Mouse (Mus musculus) midbrain, embryonic 16.5 days (tissue): ENCODE measurements at regions not wholly inside any gene's neighbourhood (a gene's known extent, or its start where the extent isn't known, plus 50 kb on each side); places are given as distances from the start of the nearest gene placed in this dataset.

Source experiments
- ATAC-seq: fragments of 200-750 bp; cut with Nextera tagmentation; 2 replicates; pipeline ENCODE4 v1.8.0; 2017; ENCODE audit warnings: moderate TSS enrichment
- H3K27ac ChIP-seq: fragments of 300-500 bp; sonication (generic); 2 replicates; pipeline ENCODE4 v1.5.1; 2014; ENCODE audit warnings: mild to moderate bottlenecking, low read length, mixed read lengths
- H3K27me3 ChIP-seq: fragments of 300-500 bp; sonication (generic); 2 replicates; pipeline ENCODE4 v1.6.1; 2014; ENCODE audit warnings: low read depth, low read length, mixed read lengths; ENCODE audit not compliant: control insufficient read depth, insufficient read depth
- H3K36me3 ChIP-seq: fragments of 300-500 bp; sonication (generic); 2 replicates; pipeline ENCODE4 v1.6.1; 2014; ENCODE audit warnings: mild to moderate bottlenecking, low read length, moderate library complexity, mixed read lengths; ENCODE audit not compliant: control insufficient read depth, insufficient read depth
- H3K4me1 ChIP-seq: fragments of 300-500 bp; sonication (generic); 2 replicates; pipeline ENCODE4 v1.6.1; 2014; ENCODE audit warnings: mild to moderate bottlenecking, low read length, mixed read lengths; ENCODE audit not compliant: control insufficient read depth, insufficient read depth
- H3K4me2 ChIP-seq: fragments of 300-500 bp; sonication (generic); 2 replicates; pipeline ENCODE4 v1.6.1; 2014; ENCODE audit warnings: mild to moderate bottlenecking, low read length, mixed read lengths
- H3K4me3 ChIP-seq: fragments of 300-500 bp; sonication (generic); 2 replicates; pipeline ENCODE4 v1.5.1; 2014; ENCODE audit warnings: low read depth, mild to moderate bottlenecking, low read length, moderate library complexity, mixed read lengths
- H3K9ac ChIP-seq: fragments of 300-500 bp; sonication (generic); 2 replicates; pipeline ENCODE4 v1.6.1; 2014; ENCODE audit warnings: low read depth, low read length, mixed read lengths
- H3K9me3 ChIP-seq: fragments of 300-500 bp; sonication (generic); replicated peaks from 2 replicates; pipeline ENCODE4 v1.6.1; 2014; ENCODE audit warnings: mild to moderate bottlenecking, low read length, mixed read lengths; ENCODE audit not compliant: control insufficient read depth, poor library complexity, severe bottlenecking
- WGBS: fragments of 180-500 bp; shearing (Covaris S2); extraction: QIAGEN DNeasy Blood & Tissue Kit; methylation state at CpG from one replicate; pipeline ENCODE4 v1.1.7; 2014; 5-methylcytosine and 5-hydroxymethylcytosine counted together

GRCm38 (mm10) chr13:28757846-28758522, 195.5 kb downstream of the Sox4 start:
- peaks cover 21% of the 10 kb centered on the region for H3K4me1 ChIP-seq
- peak overlapping the region; percentile 54 for H3K4me2 ChIP-seq
- ATAC-seq, result peak; percentile 60
- H3K27me3 ChIP-seq, result no peaks in the 10 kb centered on the region
- peak overlapping the region; percentile 48; the same call in 1 of the 2 replicates for H3K27ac ChIP-seq
- peak overlapping the region; percentile 24 for H3K4me3 ChIP-seq
- H3K9ac ChIP-seq, result peak overlapping the region; percentile 31
- H3K9me3 ChIP-seq, result no peaks in the 10 kb centered on the region
- no peaks in the 10 kb centered on the region for H3K36me3 ChIP-seq
- 1% methylated on average over 13 of the region's 13 CpGs for whole genome bisulfite sequencing

- Histone ChIP-seq H3K36me3 (no peaks in the 10 kb centered on the region), H3K27ac (peak overlapping the region; percentile 21; the same call in 1 of the 2 replicates), H3K4me2 (peak overlapping the region; percentile 54; the same call in 1 of the 2 replicates), H3K4me1 (peaks cover 21% of the 10 kb centered on the region), H3K9me3 (no peaks in the 10 kb centered on the region), H3K4me3 (no peak overlapping the region), H3K27me3 (no peaks in the 10 kb centered on the region), H3K9ac (no peak overlapping the region)
- WGBS, result 27% methylated on average over 11 of the region's 11 CpGs
- no peak for ATAC-seq
Measured at GRCm38 (mm10) chr13:28756915-28757765, 196.4 kb downstream of the Sox4 start.

GRCm38 (mm10) chr13:28754207-28754606, 199.3 kb downstream of the Sox4 start:
- Histone ChIP-seq H3K4me1 (peaks cover 21% of the 10 kb centered on the region), H3K27ac (no peak overlapping the region), H3K36me3 (no peaks in the 10 kb centered on the region), H3K4me2 (no peak overlapping the region), H3K4me3 (no peak overlapping the region), H3K9ac (no peak overlapping the region), H3K9me3 (no peaks in the 10 kb centered on the region), H3K27me3 (no peaks in the 10 kb centered on the region)
- no peak for ATAC-seq
- 81% methylated on average over 5 of the region's 5 CpGs for WGBS

GRCm38 (mm10) chr13:28750949-28751692, 202.4 kb downstream of the Sox4 start:
- 86% methylated on average over 11 of the region's 11 CpGs for WGBS
- no peak for ATAC-seq
- Histone ChIP-seq H3K4me1 (no peaks in the 10 kb centered on the region), H3K27ac (no peak overlapping the region), H3K36me3 (no peaks in the 10 kb centered on the region), H3K4me3 (no peak overlapping the region), H3K27me3 (no peaks in the 10 kb centered on the region), H3K9ac (no peak overlapping the region), H3K4me2 (no peak overlapping the region), H3K9me3 (no peaks in the 10 kb centered on the region)

GRCm38 (mm10) chr13:28740158-28740670, 213.3 kb downstream of the Sox4 start:
- 0 out of 2 replicates have a peak, but pooled peaks cover 2% of the 10 kb centered on the region for H3K4me1 ChIP-seq
- 59% methylated on average over 7 of the region's 7 CpGs for WGBS
- H3K9me3 ChIP-seq, result no peaks in the 10 kb centered on the region
- no peak overlapping the region for H3K4me2 ChIP-seq
- no peak overlapping the region for H3K9ac ChIP-seq
- H3K36me3 ChIP-seq, result no peaks in the 10 kb centered on the region
- no peak overlapping the region for H3K4me3 ChIP-seq
- no peaks in the 10 kb centered on the region for H3K27me3 ChIP-seq
- ATAC-seq, result no peak
- H3K27ac ChIP-seq, result no peak overlapping the region

GRCm38 (mm10) chr13:28738160-28739100, 215.1 kb downstream of the Sox4 start:
- Histone ChIP-seq H3K4me1 (0 out of 2 replicates have a peak, but pooled peaks cover 2% of the 10 kb centered on the region), H3K36me3 (no peaks in the 10 kb centered on the region), H3K9me3 (no peaks in the 10 kb centered on the region), H3K27ac (no peak overlapping the region), H3K9ac (no peak overlapping the region), H3K4me2 (no peak overlapping the region), H3K4me3 (no peak overlapping the region), H3K27me3 (no peaks in the 10 kb centered on the region)
- ATAC-seq, result no peak
- 46% methylated on average over 8 of the region's 8 CpGs for WGBS

- Histone ChIP-seq H3K9ac (no peak overlapping the region), H3K4me3 (no peak overlapping the region), H3K36me3 (no peaks in the 10 kb centered on the region), H3K9me3 (no peaks in the 10 kb centered on the region), H3K27ac (no peak overlapping the region), H3K4me1 (no peaks in the 10 kb centered on the region), H3K4me2 (no peak overlapping the region), H3K27me3 (no peaks in the 10 kb centered on the region)
- no peak for ATAC-seq
- 54% methylated on average over 1 of the region's 1 CpGs for WGBS
Measured at GRCm38 (mm10) chr13:28732475-28732874, 221.0 kb downstream of the Sox4 start.

GRCm38 (mm10) chr13:28732036-28732435, 221.5 kb downstream of the Sox4 start:
- Histone ChIP-seq H3K4me1 (no peaks in the 10 kb centered on the region), H3K9ac (no peak overlapping the region), H3K4me2 (no peak overlapping the region), H3K9me3 (no peaks in the 10 kb centered on the region), H3K36me3 (no peaks in the 10 kb centered on the region), H3K27me3 (no peaks in the 10 kb centered on the region), H3K4me3 (no peak overlapping the region), H3K27ac (no peak overlapping the region)
- WGBS, result 89% methylated on average over 3 of the region's 3 CpGs
- no peak for ATAC-seq
